In the genomic region with DNA sequence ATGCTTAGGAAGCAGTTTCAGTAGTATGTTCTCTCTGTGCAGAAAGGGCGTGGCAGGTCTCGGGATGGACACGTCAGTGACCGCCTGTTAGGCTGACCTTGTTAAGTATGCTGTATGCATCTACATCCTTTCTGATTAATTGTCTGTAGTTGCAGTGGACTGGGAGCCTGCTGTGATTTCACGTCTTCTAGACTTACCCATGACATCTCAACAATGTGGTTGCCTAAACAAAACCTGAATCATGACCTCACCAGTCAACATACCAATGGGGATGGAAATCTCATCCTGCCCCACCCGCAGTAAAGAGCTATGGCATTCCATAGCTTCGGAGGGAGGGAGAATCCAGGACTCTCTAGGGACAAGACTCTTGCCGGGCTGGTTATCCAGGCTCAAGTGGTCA, we compare ENCODE assay signal across 22 mouse cellular contexts. TPM values are rescaled to one million over a fixed set of nuclear protein-coding genes. Genes with fewer than 3 reads are reported as not detected.
DNase-seq lines count a peak whose midpoint lies in the region; ATAC-seq and TF ChIP-seq lines count a peak whose summit lies in the region.
"Had no signal": no experiment of that assay in that cellular context is flagged by ENCODE, and none has a peak within 500 bp of the region (broad histone marks: within the 10 kb centered on the region; RNA-seq: fewer than 3 reads in every experiment).

No protein-coding gene starts in this region.

- peaks cover 33% of the 10 kb centered on the region for H3K4me1 ChIP-seq in embryonic facial prominence, embryonic 14.5 days (ENCODE audit: control insufficient read depth, insufficient read depth, low read length)
- peaks cover 59% of the 10 kb centered on the region for H3K4me1 ChIP-seq in embryonic facial prominence, embryonic 10.5 days
- H3K4me1 ChIP-seq in lung, postnatal 0 days (ENCODE audit: insufficient read depth, low read depth, low read length) = peaks cover 4% of the 10 kb centered on the region
- peaks cover 11% of the 10 kb centered on the region for H3K4me1 ChIP-seq in stomach, postnatal 0 days (replicated peaks; ENCODE audit: control insufficient read depth, insufficient read depth)

- CTCF ChIA-PET in Patski (lab: Charles Lee) = interaction anchor here (0.7 to 5.9 kb wide), 7 partner anchors 14 to 54 kb away, joined by 3 to 42 read pairs (median 3); no protein-coding TSS in a partner anchor

- no peak for TF ChIP-seq CTCF in lung, postnatal 0 days (IDR thresholded peaks at IDR 0.05)
- no peak for TF ChIP-seq CTCF in Patski (IDR thresholded peaks at IDR 0.05)
- TF ChIP-seq CTCF in stomach, postnatal 0 days (IDR thresholded peaks at IDR 0.05; ENCODE audit: low read depth) = no peak

- no peaks in the 10 kb centered on the region for H3K36me3 ChIP-seq in embryonic facial prominence, embryonic 14.5 days (ENCODE audit: control insufficient read depth, insufficient read depth, low read length)
- no peaks in the 10 kb centered on the region for H3K36me3 ChIP-seq in embryonic facial prominence, embryonic 10.5 days (replicated peaks)
- H3K36me3 ChIP-seq in lung, postnatal 0 days (ENCODE audit: insufficient read depth, low read length) = no peaks in the 10 kb centered on the region
- no peaks in the 10 kb centered on the region; the same call in 1 of the 2 replicates for H3K36me3 ChIP-seq in stomach, postnatal 0 days (ENCODE audit: control insufficient read depth, insufficient read depth, low read length)
- H3K36me3 ChIP-seq: liver, embryonic 12.5 days; lung, embryonic 15.5 days; neural tube, embryonic 12.5 days had no signal

- POLR2A ChIA-PET in Patski (lab: Charles Lee) = interaction anchor here (1.0 to 1.1 kb wide), 2 partner anchors 9 to 50 kb away, joined by 3 read pairs; no protein-coding TSS in a partner anchor

- no peaks in the 10 kb centered on the region for H3K27me3 ChIP-seq in embryonic facial prominence, embryonic 14.5 days (replicated peaks; ENCODE audit: control insufficient read depth, insufficient read depth, low read length)
- no peaks in the 10 kb centered on the region for H3K27me3 ChIP-seq in embryonic facial prominence, embryonic 10.5 days (replicated peaks; ENCODE audit: low read depth, poor library complexity, severe bottlenecking)
- no peaks in the 10 kb centered on the region for H3K27me3 ChIP-seq in lung, postnatal 0 days (replicated peaks; ENCODE audit: insufficient read depth, low read length)
- H3K27me3 ChIP-seq in Patski = no peaks in the 10 kb centered on the region
- no peaks in the 10 kb centered on the region for H3K27me3 ChIP-seq in stomach, postnatal 0 days (ENCODE audit: control insufficient read depth, insufficient read depth, low read length)
- H3K27me3 ChIP-seq: liver, embryonic 12.5 days; lung, embryonic 15.5 days; megakaryocyte, embryonic 14.5 days; neural tube, embryonic 12.5 days had no signal

- in situ Hi-C loops in Patski (cut with MboI; ENCODE audit: low pct_unique_long_range_greater_than_20kb) = no loop called here

- TF ChIP-seq EP300 in lung, postnatal 0 days (IDR thresholded peaks at IDR 0.05) = peak; percentile 37; the same call in 1 of the 2 replicates
- no peak for TF ChIP-seq EP300 in stomach, postnatal 0 days (optimal IDR thresholded peaks at IDR 0.05)

- no peak overlapping the region for H3K27ac ChIP-seq in embryonic facial prominence, embryonic 14.5 days (replicated peaks; ENCODE audit: low read depth, low read length)
- no peak overlapping the region for H3K27ac ChIP-seq in embryonic facial prominence, embryonic 10.5 days (replicated peaks)
- no peak overlapping the region for H3K27ac ChIP-seq in lung, postnatal 0 days (ENCODE audit: low read length)
- H3K27ac ChIP-seq in stomach, postnatal 0 days (replicated peaks) = no peak overlapping the region; the same call in 1 of the 2 replicates
- H3K27ac ChIP-seq: kidney, postnatal 0 days; layer of hippocampus, adult 2 months; liver, embryonic 12.5 days; lung, embryonic 15.5 days; neural tube, embryonic 12.5 days had no signal

- no peaks in the 10 kb centered on the region for H3K9me3 ChIP-seq in embryonic facial prominence, embryonic 14.5 days (ENCODE audit: control insufficient read depth, low read length)
- no peaks in the 10 kb centered on the region for H3K9me3 ChIP-seq in embryonic facial prominence, embryonic 10.5 days
- no peaks in the 10 kb centered on the region for H3K9me3 ChIP-seq in lung, postnatal 0 days (ENCODE audit: low read length)
- H3K9me3 ChIP-seq in stomach, postnatal 0 days (ENCODE audit: control insufficient read depth, low read length) = no peaks in the 10 kb centered on the region
- H3K9me3 ChIP-seq: liver, embryonic 12.5 days; lung, embryonic 15.5 days; megakaryocyte, embryonic 14.5 days; neural tube, embryonic 12.5 days had no signal

- H3K9ac ChIP-seq in embryonic facial prominence, embryonic 14.5 days (ENCODE audit: low read depth, low read length) = no peak overlapping the region
- H3K9ac ChIP-seq in lung, postnatal 0 days (replicated peaks; ENCODE audit: low read depth) = no peak overlapping the region
- no peak overlapping the region for H3K9ac ChIP-seq in stomach, postnatal 0 days (ENCODE audit: low read length)
- H3K9ac ChIP-seq: forebrain, postnatal 0 days; liver, embryonic 12.5 days; lung, embryonic 15.5 days; neural tube, embryonic 12.5 days had no signal

- WGBS in embryonic facial prominence, embryonic 14.5 days = 60% methylated on average over 8 of the region's 8 CpGs
- whole genome bisulfite sequencing in embryonic facial prominence, embryonic 10.5 days = 71% methylated on average over 8 of the region's 8 CpGs
- WGBS in lung, postnatal 0 days = 39% methylated on average over 8 of the region's 8 CpGs
- WGBS in stomach, postnatal 0 days = 37% methylated on average over 8 of the region's 8 CpGs

- H3K4me3 ChIP-seq in embryonic facial prominence, embryonic 14.5 days (ENCODE audit: low read depth, low read length) = no peak overlapping the region
- no peak overlapping the region for H3K4me3 ChIP-seq in embryonic facial prominence, embryonic 10.5 days
- no peak overlapping the region for H3K4me3 ChIP-seq in lung, postnatal 0 days (ENCODE audit: low read depth, low read length)
- no peak overlapping the region for H3K4me3 ChIP-seq in stomach, postnatal 0 days (ENCODE audit: low read depth, low read length)
- H3K4me3 ChIP-seq: layer of hippocampus, adult 2 months; liver, embryonic 12.5 days; lung, embryonic 15.5 days; megakaryocyte, embryonic 14.5 days; neural tube, embryonic 12.5 days had no signal

- no peak for ATAC-seq in embryonic facial prominence, embryonic 14.5 days (ENCODE audit: low read depth)
- ATAC-seq in lung, postnatal 0 days = peak; percentile 47
- ATAC-seq in Patski = peak; percentile 48
- peak; percentile 29; the same call in 1 of the 2 replicates for ATAC-seq in stomach, postnatal 0 days (ENCODE audit: low FRiP score, low TSS enrichment)
- ATAC-seq: forebrain, postnatal 0 days; inflammation-experienced regulatory T-cells, adult 6 months; liver, embryonic 12.5 days had no signal

- H3K4me2 ChIP-seq in embryonic facial prominence, embryonic 14.5 days (ENCODE audit: low read depth, low read length) = no peak overlapping the region
- H3K4me2 ChIP-seq in lung, postnatal 0 days (replicated peaks; ENCODE audit: low read depth, low read length) = no peak overlapping the region
- no peak overlapping the region for H3K4me2 ChIP-seq in stomach, postnatal 0 days (replicated peaks; ENCODE audit: low read depth)
- H3K4me2 ChIP-seq: liver, embryonic 12.5 days; lung, embryonic 15.5 days; neural tube, embryonic 12.5 days had no signal

- peak; percentile 26 for DNase-seq in embryonic facial prominence, embryonic 14.5 days (ENCODE audit: low spot score)
- DNase-seq in embryonic facial prominence, embryonic 10.5 days (ENCODE audit: low spot score) = no peak
- DNase-seq in lung, postnatal 0 days (ENCODE audit: low spot score) = peak; percentile 41
- DNase-seq in lung, postnatal 36 days = no peak
- DNase-seq in Patski (ENCODE audit: low read depth, low spot score) = no peak
- no peak for DNase-seq in stomach, postnatal 0 days (ENCODE audit: low spot score)
- no peak for DNase-seq in right cerebral cortex, postnatal 4 days
- DNase-seq in spleen, adult 18-20 months = no peak
- DNase-seq: adrenal gland, postnatal 10 days; cerebellum, adult 11 months; cerebellum, postnatal 14 days; forebrain, postnatal 0 days; gastrocnemius, postnatal 10 days; heart, postnatal 36 days; right cerebral cortex, postnatal 14 days had no signal

RNA-seq across cellular contexts. Expression of gene Snx9, which starts 5.0 kb away (rescaled TPM):
- 37.5 and 40.9 TPM in 2 replicates for polyA plus RNA-seq in embryonic facial prominence, embryonic 14.5 days (2014; fragmentation: Nextera tagmentation; extraction: Ambion mirVana)
- polyA plus RNA-seq in embryonic facial prominence, embryonic 10.5 days (2016; fragmentation: Nextera tagmentation; extraction: Ambion mirVana) = 16.3 and 19.5 TPM in 2 replicates
- 26.3 and 26.9 TPM in 2 replicates for polyA plus RNA-seq in lung, postnatal 0 days (2015; fragmentation: Nextera tagmentation; extraction: Ambion mirVana)
- 98.4 TPM for polyA plus RNA-seq in Patski (2021)
- 34.8 and 36.3 TPM in 2 replicates for polyA plus RNA-seq in stomach, postnatal 0 days (2015; fragmentation: Nextera tagmentation; extraction: Ambion mirVana)

Comparison
In these comparisons a context has a peak if more than half of its experiments do, and no peak if none do; other contexts are left out.
1. DNase-seq: peak in embryonic facial prominence, embryonic 14.5 days (single experiment) and lung, postnatal 0 days (single experiment); none in embryonic facial prominence, embryonic 10.5 days (single experiment), lung, postnatal 36 days (single experiment), Patski (single experiment), stomach, postnatal 0 days (single experiment), right cerebral cortex, postnatal 4 days (single experiment) and spleen, adult 18-20 months (0 of 2).